Mouse (Mus musculus): ENCODE measurements around the gene Plxnb2.

DNA sequence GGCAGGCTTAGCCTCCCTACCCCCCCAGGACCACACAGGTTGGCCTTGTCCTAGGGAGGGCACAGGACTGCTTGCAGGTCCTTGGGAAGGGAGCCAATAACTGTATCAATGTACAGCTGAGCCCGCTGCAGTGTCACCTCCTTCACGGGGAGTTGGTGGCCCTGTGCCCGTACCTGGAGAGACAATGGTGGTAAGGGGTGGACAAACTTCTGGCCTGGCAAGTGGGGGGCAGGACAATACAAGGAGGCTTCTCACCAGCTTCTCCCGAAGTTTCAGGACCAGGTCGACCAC, 4.3 kb upstream of the Plxnb2 start:
- no peak for TF ChIP-seq CTCF (IDR thresholded peaks at IDR 0.05; ENCODE audit: insufficient read depth, low read length)
- no peak for TF ChIP-seq POLR2A (IDR thresholded peaks at IDR 0.05; ENCODE audit: borderline replicate concordance, extremely low read depth, low read depth, low read length)

Measured in lung, adult 2 months (tissue).